Mouse (Mus musculus) erythroid progenitor cell, adult 5-6 weeks (primary cell): ENCODE measurements around the gene Gadl1. TPM values are rescaled to one million over a fixed set of nuclear protein-coding genes. Genes with fewer than 3 reads are reported as not detected.

Experiments
- ATAC-seq: replicated peaks from 2 replicates; pipeline ENCODE4 v1.8.0; 2016; ENCODE audit warnings: moderate number of reproducible peaks, mild to moderate bottlenecking, moderate TSS enrichment, inconsistent platforms; ENCODE audit not compliant: poor library complexity, low FRiP score, severe bottlenecking
- total RNA-seq, 2 experiments: library from RNA; stranded (forward) in 1 of 2; stranded (reverse) in 1 of 2; fragments of 150-400 nt in 1 of 2; fragments of 186-747, 209-891 nt in 1 of 2; gene quantifications; 2 replicates each; pipeline versions ENCODE4 v1.2.3 to v1.2.4; 2015 to 2017; ENCODE audit warnings: low replicate concordance in 2 of 2

Gadl1 gene
- total RNA-seq, 2 experiments from 2014 or later = not detected

GRCm38 (mm10) chr9:116115875-116116274 is 206.6 kb downstream of the Gadl1 start:
- no peak for ATAC-seq

GRCm38 (mm10) chr9:116118332-116118872 is 209.1 kb downstream of the Gadl1 start:
- ATAC-seq = no peak

GRCm38 (mm10) chr9:116119990-116120389 is 210.7 kb downstream of the Gadl1 start:
- no peak for ATAC-seq

GRCm38 (mm10) chr9:116121472-116121871 is 212.2 kb downstream of the Gadl1 start:
- no peak for ATAC-seq

GRCm38 (mm10) chr9:116122544-116122943 is 213.3 kb downstream of the Gadl1 start:
- no peak for ATAC-seq

GRCm38 (mm10) chr9:116122969-116123589 is 213.8 kb downstream of the Gadl1 start:
- no peak for ATAC-seq
